Comparison of ENCODE assay signal across 8 mouse cellular contexts in genomic region chr8:94857346-94858173, GRCm38 (mm10). TPM values are rescaled to one million over a fixed set of nuclear protein-coding genes. Genes with fewer than 3 reads are reported as not detected.
DNase-seq lines count a peak whose midpoint lies in the region; ATAC-seq lines count a peak whose summit lies in the region.

TSS of gene Polr2c (plus strand) at chr8:94857450.

- no peaks in the 10 kb centered on the region for H3K27me3 ChIP-seq in heart, embryonic 14.5 days (ENCODE audit: control insufficient read depth, insufficient read depth, low read length)
- H3K27me3 ChIP-seq in liver, embryonic 12.5 days (replicated peaks), result no peaks in the 10 kb centered on the region
- H3K27me3 ChIP-seq in splenic B cell, adult 2 months (ENCODE audit: control insufficient read depth, insufficient read depth, low read length, poor library complexity, severe bottlenecking), result no peaks in the 10 kb centered on the region

- peak within 1 kb of the TSS; percentile 88 to 99 for H3K4me3 ChIP-seq in heart, embryonic 14.5 days (ENCODE audit: control insufficient read depth in 1 of 2, insufficient read depth in 1 of 2, low read depth in 1 of 2, low read length in 2 of 2)
- peak within 1 kb of the TSS; percentile 73 for H3K4me3 ChIP-seq in liver, embryonic 12.5 days

- H3K9me3 ChIP-seq in heart, embryonic 14.5 days (ENCODE audit: control insufficient read depth, low read length), result no peaks in the 10 kb centered on the region
- no peaks in the 10 kb centered on the region for H3K9me3 ChIP-seq in liver, embryonic 12.5 days (replicated peaks)

- DNase-seq in CD4-positive, CD25-positive, alpha-beta regulatory T cell, adult 2 months (ENCODE audit: low read depth, low spot score), result peak; percentile 94
- DNase-seq in c-Kit-negative CD71-positive TER-119-positive erythroid progenitor cells, embryonic 14.5 days (ENCODE audit: low read depth, low spot score), result peak; percentile 75
- peak; percentile 36 for DNase-seq in fibroblast of lung, adult 2 months (ENCODE audit: low read depth)
- peak; percentile 92 for DNase-seq in kidney, postnatal 14 days
- DNase-seq in naive thymus-derived CD4-positive, alpha-beta T cell, adult 2 months (ENCODE audit: low read depth), result peak; percentile 93
- DNase-seq in splenic B cell, adult 2 months (ENCODE audit: low read depth, low spot score), result peak; percentile 91

- peak within 1 kb of the TSS; percentile 42 to 66 for H3K27ac ChIP-seq in heart, embryonic 14.5 days (replicated peaks in 1 of 2; ENCODE audit: control insufficient read depth in 1 of 2, insufficient read depth in 1 of 2, low read depth in 2 of 2, low read length in 2 of 2)
- peak within 1 kb of the TSS; percentile 79 for H3K27ac ChIP-seq in liver, embryonic 12.5 days

- peak within 1 kb of the TSS; percentile 92 for H3K4me2 ChIP-seq in heart, embryonic 14.5 days (ENCODE audit: low read length)
- H3K4me2 ChIP-seq in liver, embryonic 12.5 days, result peak within 1 kb of the TSS; percentile 80

- H3K36me3 ChIP-seq in heart, embryonic 14.5 days (ENCODE audit: control insufficient read depth, insufficient read depth, low read length), result peaks cover 73% of the 10 kb centered on the region
- H3K36me3 ChIP-seq in liver, embryonic 12.5 days, result peaks cover 67% of the 10 kb centered on the region
- 0 out of 2 replicates have a peak, but pooled peaks cover 2% of the 10 kb centered on the region for H3K36me3 ChIP-seq in splenic B cell, adult 2 months (ENCODE audit: control insufficient read depth, insufficient read depth, low read length, poor library complexity, severe bottlenecking)

- H3K9ac ChIP-seq in heart, embryonic 14.5 days (ENCODE audit: low read length), result peak within 1 kb of the TSS; percentile 98
- peak within 1 kb of the TSS; percentile 88 for H3K9ac ChIP-seq in liver, embryonic 12.5 days

- peaks cover 0 to 9% of the 10 kb centered on the region in 2 experiments; a peak in 1 of 4 replicates for H3K4me1 ChIP-seq in heart, embryonic 14.5 days (ENCODE audit: control insufficient read depth in 2 of 2, insufficient read depth in 2 of 2, low read length in 2 of 2)
- H3K4me1 ChIP-seq in liver, embryonic 12.5 days, result peaks cover 35% of the 10 kb centered on the region

- WGBS in heart, embryonic 14.5 days, result under 1% methylated on average over 68 of the region's 68 CpGs
- WGBS in liver, embryonic 12.5 days (ENCODE audit: insufficient replicate concordance), result under 1% methylated on average over 68 of the region's 68 CpGs

- peak; percentile 52 for ATAC-seq in heart, embryonic 14.5 days (ENCODE audit: insufficient number of reproducible peaks, insufficient read depth, low FRiP score, low read depth)
- peak; percentile 75 for ATAC-seq in liver, embryonic 12.5 days

RNA-seq across cellular contexts. Expression of gene Polr2c, which starts in this region (rescaled TPM):
- polyA plus RNA-seq in heart, embryonic 14.5 days (2014; fragmentation: Nextera tagmentation; extraction: Ambion mirVana), result 126 and 129 TPM in 2 replicates
- polyA plus RNA-seq in liver, embryonic 12.5 days (2016; fragmentation: Nextera tagmentation; extraction: Ambion mirVana), result 107 and 112 TPM in 2 replicates

Comparison
In these comparisons a context has a peak if more than half of its experiments do, and no peak if none do; other contexts are left out.
1. Peak in every context shown above with its lines: DNase-seq, ATAC-seq, H3K4me3 ChIP-seq and H3K27ac ChIP-seq.
2. DNase-seq: peak in every context shown above with its lines; median percentile 94 in CD4-positive, CD25-positive, alpha-beta regulatory T cell, adult 2 months; 93 in naive thymus-derived CD4-positive, alpha-beta T cell, adult 2 months; 92 in kidney, postnatal 14 days; 91 in splenic B cell, adult 2 months; 75 in c-Kit-negative CD71-positive TER-119-positive erythroid progenitor cells, embryonic 14.5 days; 36 in fibroblast of lung, adult 2 months.